Mouse (Mus musculus): ENCODE measurements around the gene Lig3. TPM values are rescaled to one million over a fixed set of nuclear protein-coding genes. Genes with fewer than 3 reads are reported as not detected.

Lig3 gene
- polyA plus RNA-seq, 1 experiment: 14.7 TPM

GRCm38 (mm10) chr11:82764438-82764924 is 16.4 kb upstream of the Lig3 start:
- H3K36me3 ChIP-seq (ENCODE audit: control insufficient read depth, insufficient read depth): peaks cover 27% of the 10 kb centered on the region

GRCm38 (mm10) chr11:82780134-82780533 is 774 bp upstream of the Lig3 start:
- H3K4me3 ChIP-seq (ENCODE audit: insufficient read depth, poor library complexity, severe bottlenecking): peak overlapping the region; percentile 90
- TF ChIP-seq MAX (IDR thresholded peaks at IDR 0.05): no peak
- TF ChIP-seq FOSL1 (IDR thresholded peaks at IDR 0.05; ENCODE audit: insufficient read depth, low read length, poor library complexity, severe bottlenecking): no peak
- no peak for TF ChIP-seq MYOD1 (IDR thresholded peaks at IDR 0.05; ENCODE audit: control insufficient read depth, insufficient read length, low read depth)
- no peak for TF ChIP-seq CEBPB (IDR thresholded peaks at IDR 0.05; ENCODE audit: low read depth)
- TF ChIP-seq MYOG (IDR thresholded peaks at IDR 0.05; ENCODE audit: control insufficient read depth, extremely low read depth, insufficient read length): no peak
- TF ChIP-seq CTCF (IDR thresholded peaks at IDR 0.05; ENCODE audit: control insufficient read depth, insufficient read depth, insufficient read length): no peak
- no peak for TF ChIP-seq USF1 (IDR thresholded peaks at IDR 0.05; ENCODE audit: low read depth)
- H3K79me2 ChIP-seq (ENCODE audit: control insufficient read depth, insufficient read depth): peaks cover 54% of the 10 kb centered on the region
- peaks cover 26% of the 10 kb centered on the region for H3K79me3 ChIP-seq (ENCODE audit: low read depth)
- H3ac ChIP-seq (ENCODE audit: control insufficient read depth, insufficient read length, low read depth): peak overlapping the region; percentile 76
- peaks cover 19% of the 10 kb centered on the region for H3K36me3 ChIP-seq (ENCODE audit: control insufficient read depth, insufficient read depth)
- H3K27me3 ChIP-seq (ENCODE audit: control insufficient read depth, insufficient read depth, insufficient read length): no peaks in the 10 kb centered on the region

More at GRCm38 (mm10) chr11:82764438-82764924, 16.4 kb upstream of the Lig3 start:
- H3ac ChIP-seq (ENCODE audit: control insufficient read depth, insufficient read length, low read depth): peak overlapping the region; percentile 93
- TF ChIP-seq MAX (IDR thresholded peaks at IDR 0.05): no peak
- no peak for TF ChIP-seq CTCF (IDR thresholded peaks at IDR 0.05; ENCODE audit: control insufficient read depth, insufficient read depth, insufficient read length)
- no peak for TF ChIP-seq FOSL1 (IDR thresholded peaks at IDR 0.05; ENCODE audit: insufficient read depth, low read length, poor library complexity, severe bottlenecking)
- no peak for TF ChIP-seq MYOD1 (IDR thresholded peaks at IDR 0.05; ENCODE audit: control insufficient read depth, insufficient read length, low read depth)
- TF ChIP-seq USF1 (IDR thresholded peaks at IDR 0.05; ENCODE audit: low read depth): no peak
- TF ChIP-seq CEBPB (IDR thresholded peaks at IDR 0.05; ENCODE audit: low read depth): no peak
- no peak for TF ChIP-seq MYOG (IDR thresholded peaks at IDR 0.05; ENCODE audit: control insufficient read depth, extremely low read depth, insufficient read length)
- H3K79me3 ChIP-seq (ENCODE audit: low read depth): peaks cover 30% of the 10 kb centered on the region
- H3K79me2 ChIP-seq (ENCODE audit: control insufficient read depth, insufficient read depth): peaks cover 36% of the 10 kb centered on the region
- H3K4me3 ChIP-seq (ENCODE audit: insufficient read depth, poor library complexity, severe bottlenecking): peak overlapping the region; percentile 99
- H3K27me3 ChIP-seq (ENCODE audit: control insufficient read depth, insufficient read depth, insufficient read length): peaks cover 3% of the 10 kb centered on the region

- peaks cover 38% of the 10 kb centered on the region for H3K36me3 ChIP-seq (ENCODE audit: control insufficient read depth, insufficient read depth)
- peaks cover 23% of the 10 kb centered on the region for H3K79me3 ChIP-seq (ENCODE audit: low read depth)
- TF ChIP-seq MYOG (IDR thresholded peaks at IDR 0.05; ENCODE audit: control insufficient read depth, extremely low read depth, insufficient read length) (no peak), CEBPB (IDR thresholded peaks at IDR 0.05; ENCODE audit: low read depth) (no peak), USF1 (IDR thresholded peaks at IDR 0.05; ENCODE audit: low read depth) (no peak), MAX (IDR thresholded peaks at IDR 0.05) (no peak), CTCF (IDR thresholded peaks at IDR 0.05; ENCODE audit: control insufficient read depth, insufficient read depth, insufficient read length) (no peak), MYOD1 (IDR thresholded peaks at IDR 0.05; ENCODE audit: control insufficient read depth, insufficient read length, low read depth) (no peak), FOSL1 (IDR thresholded peaks at IDR 0.05; ENCODE audit: insufficient read depth, low read length, poor library complexity, severe bottlenecking) (no peak)
- peak overlapping the region; percentile 90 for H3K4me3 ChIP-seq (ENCODE audit: insufficient read depth, poor library complexity, severe bottlenecking)
- H3K79me2 ChIP-seq (ENCODE audit: control insufficient read depth, insufficient read depth): peaks cover 66% of the 10 kb centered on the region
- H3K27me3 ChIP-seq (ENCODE audit: control insufficient read depth, insufficient read depth, insufficient read length): no peaks in the 10 kb centered on the region
- H3ac ChIP-seq (ENCODE audit: control insufficient read depth, insufficient read length, low read depth): peak overlapping the region; percentile 100
Observed at GRCm38 (mm10) chr11:82782197-82782596, 1.3 kb downstream of the Lig3 start.

DNA sequence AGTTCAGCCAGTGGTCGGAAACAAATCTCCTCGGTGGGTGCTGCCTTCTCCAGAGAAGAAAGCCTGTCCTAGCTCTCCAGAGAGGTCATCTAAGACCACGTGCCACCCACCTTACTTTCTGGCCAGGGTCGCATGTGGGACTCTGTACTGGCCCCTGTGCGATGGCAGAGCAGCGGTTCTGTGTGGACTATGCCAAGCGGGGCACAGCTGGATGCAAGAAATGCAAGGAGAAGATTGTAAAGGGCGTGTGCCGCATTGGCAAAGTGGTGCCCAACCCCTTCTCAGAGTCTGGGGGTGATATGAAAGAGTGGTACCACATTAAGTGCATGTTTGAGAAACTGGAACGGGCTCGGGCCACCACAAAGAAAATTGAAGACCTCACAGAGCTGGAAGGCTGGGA is 2.5 kb downstream of the Lig3 start:
- H3K4me3 ChIP-seq (ENCODE audit: insufficient read depth, poor library complexity, severe bottlenecking): no peak overlapping the region
- H3K27me3 ChIP-seq (ENCODE audit: control insufficient read depth, insufficient read depth, insufficient read length): no peaks in the 10 kb centered on the region
- H3K79me3 ChIP-seq (ENCODE audit: low read depth): peaks cover 23% of the 10 kb centered on the region
- H3K36me3 ChIP-seq (ENCODE audit: control insufficient read depth, insufficient read depth): peaks cover 51% of the 10 kb centered on the region
- H3K79me2 ChIP-seq (ENCODE audit: control insufficient read depth, insufficient read depth): peaks cover 66% of the 10 kb centered on the region
- TF ChIP-seq MYOD1 (IDR thresholded peaks at IDR 0.05; ENCODE audit: control insufficient read depth, insufficient read length, low read depth): no peak
- no peak for TF ChIP-seq MAX (IDR thresholded peaks at IDR 0.05)
- TF ChIP-seq USF1 (IDR thresholded peaks at IDR 0.05; ENCODE audit: low read depth): no peak
- TF ChIP-seq FOSL1 (IDR thresholded peaks at IDR 0.05; ENCODE audit: insufficient read depth, low read length, poor library complexity, severe bottlenecking): no peak
- TF ChIP-seq CEBPB (IDR thresholded peaks at IDR 0.05; ENCODE audit: low read depth): no peak
- TF ChIP-seq CTCF (IDR thresholded peaks at IDR 0.05; ENCODE audit: control insufficient read depth, insufficient read depth, insufficient read length): no peak
- TF ChIP-seq MYOG (IDR thresholded peaks at IDR 0.05; ENCODE audit: control insufficient read depth, extremely low read depth, insufficient read length): no peak
- no peak overlapping the region for H3ac ChIP-seq (ENCODE audit: control insufficient read depth, insufficient read length, low read depth)

- no peak for TF ChIP-seq MYOD1 (IDR thresholded peaks at IDR 0.05; ENCODE audit: control insufficient read depth, insufficient read length, low read depth)
- TF ChIP-seq CEBPB (IDR thresholded peaks at IDR 0.05; ENCODE audit: low read depth): no peak
- no peak for TF ChIP-seq MAX (IDR thresholded peaks at IDR 0.05)
- Histone ChIP-seq H3K79me2 (ENCODE audit: control insufficient read depth, insufficient read depth) (no peaks in the 10 kb centered on the region), H3K79me3 (ENCODE audit: low read depth) (no peaks in the 10 kb centered on the region), H3K27me3 (ENCODE audit: control insufficient read depth, insufficient read depth, insufficient read length) (no peaks in the 10 kb centered on the region), H3K36me3 (ENCODE audit: control insufficient read depth, insufficient read depth) (peaks cover 32% of the 10 kb centered on the region), H3ac (ENCODE audit: control insufficient read depth, insufficient read length, low read depth) (no peak overlapping the region), H3K4me3 (ENCODE audit: insufficient read depth, poor library complexity, severe bottlenecking) (no peak overlapping the region)
Observed at GRCm38 (mm10) chr11:82806656-82807055, 25.7 kb downstream of the Lig3 start.

DNA sequence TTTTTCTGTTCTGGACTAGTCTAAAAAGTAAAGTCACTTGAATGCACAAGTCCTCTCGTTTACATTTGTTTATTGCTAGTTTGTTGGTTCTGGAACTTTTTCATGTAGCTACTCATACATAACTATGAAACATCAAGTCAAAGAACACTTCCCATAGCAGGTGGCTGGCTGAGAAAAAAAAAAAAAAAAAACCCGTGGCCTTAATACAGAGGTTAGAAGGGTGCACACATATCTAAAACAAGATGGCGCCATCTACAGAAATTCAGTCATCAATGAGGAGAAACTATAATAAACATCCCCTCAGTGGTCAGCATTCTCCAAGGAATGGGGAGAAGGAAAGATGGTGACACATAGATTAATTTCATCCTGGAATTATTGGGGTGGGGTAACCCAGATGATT is 26.5 kb downstream of the Lig3 start:
- Histone ChIP-seq H3K27me3 (ENCODE audit: control insufficient read depth, insufficient read depth, insufficient read length) (no peaks in the 10 kb centered on the region), H3K79me3 (ENCODE audit: low read depth) (no peaks in the 10 kb centered on the region), H3K4me3 (ENCODE audit: insufficient read depth, poor library complexity, severe bottlenecking) (no peak overlapping the region), H3K36me3 (ENCODE audit: control insufficient read depth, insufficient read depth) (peaks cover 25% of the 10 kb centered on the region), H3K79me2 (ENCODE audit: control insufficient read depth, insufficient read depth) (no peaks in the 10 kb centered on the region), H3ac (ENCODE audit: control insufficient read depth, insufficient read length, low read depth) (no peak overlapping the region)
- TF ChIP-seq MYOD1 (IDR thresholded peaks at IDR 0.05; ENCODE audit: control insufficient read depth, insufficient read length, low read depth): no peak
- no peak for TF ChIP-seq USF1 (IDR thresholded peaks at IDR 0.05; ENCODE audit: low read depth)
- no peak for TF ChIP-seq CEBPB (IDR thresholded peaks at IDR 0.05; ENCODE audit: low read depth)
- TF ChIP-seq MYOG (IDR thresholded peaks at IDR 0.05; ENCODE audit: control insufficient read depth, extremely low read depth, insufficient read length): no peak
- TF ChIP-seq CTCF (IDR thresholded peaks at IDR 0.05; ENCODE audit: control insufficient read depth, insufficient read depth, insufficient read length): no peak
- no peak for TF ChIP-seq MAX (IDR thresholded peaks at IDR 0.05)
- TF ChIP-seq FOSL1 (IDR thresholded peaks at IDR 0.05; ENCODE audit: insufficient read depth, low read length, poor library complexity, severe bottlenecking): no peak
